Mouse (Mus musculus) lung, postnatal 14 days (tissue): ENCODE measurements around the gene Pbx3.

Experiments used
- DNase-seq: peaks from one replicate; pipeline ENCODE4 v3.0.0; 2021

The Pbx3 gene

GRCm38 (mm10) chr2:34219150-34219549, 153.8 kb downstream of the Pbx3 start:
- no peak for DNase-seq

GRCm38 (mm10) chr2:34217596-34217995, 155.3 kb downstream of the Pbx3 start:
- DNase-seq, result no peak

- no peak for DNase-seq
Observed at GRCm38 (mm10) chr2:34215496-34215895, 157.4 kb downstream of the Pbx3 start.

GRCm38 (mm10) chr2:34212418-34212817, 160.5 kb downstream of the Pbx3 start:
- DNase-seq, result no peak

GRCm38 (mm10) chr2:34204797-34205196, 168.1 kb downstream of the Pbx3 start:
- DNase-seq, result no peak

GRCm38 (mm10) chr2:34204325-34204724, 168.6 kb downstream of the Pbx3 start:
- DNase-seq, result no peak

- DNase-seq, result peak; percentile 4
Observed at GRCm38 (mm10) chr2:34193870-34194820, 178.8 kb downstream of the Pbx3 start.

- no peak for DNase-seq
Observed at GRCm38 (mm10) chr2:34193276-34193675, 179.7 kb downstream of the Pbx3 start.

- DNase-seq, result no peak
Observed at GRCm38 (mm10) chr2:34187366-34187765, 185.6 kb downstream of the Pbx3 start.

GRCm38 (mm10) chr2:34181600-34181999, 191.3 kb downstream of the Pbx3 start:
- no peak for DNase-seq

- DNase-seq, result no peak
Observed at GRCm38 (mm10) chr2:34179299-34179698, 193.6 kb downstream of the Pbx3 start.

GRCm38 (mm10) chr2:34178653-34179052, 194.3 kb downstream of the Pbx3 start:
- no peak for DNase-seq

GRCm38 (mm10) chr2:34170424-34170823, 202.5 kb downstream of the Pbx3 start:
- DNase-seq, result no peak

GRCm38 (mm10) chr2:34169626-34170025, 203.3 kb downstream of the Pbx3 start:
- no peak for DNase-seq

GRCm38 (mm10) chr2:34168191-34168590, 204.8 kb downstream of the Pbx3 start:
- DNase-seq, result no peak

GRCm38 (mm10) chr2:34162484-34162883, 210.5 kb downstream of the Pbx3 start:
- no peak for DNase-seq

- no peak for DNase-seq
Observed at GRCm38 (mm10) chr2:34157746-34158145, 215.2 kb downstream of the Pbx3 start.

GRCm38 (mm10) chr2:34154833-34155232, 218.1 kb downstream of the Pbx3 start:
- no peak for DNase-seq

- DNase-seq, result no peak
Observed at GRCm38 (mm10) chr2:34153336-34153735, 219.6 kb downstream of the Pbx3 start.

- DNase-seq, result no peak
Observed at GRCm38 (mm10) chr2:34150560-34150959, 222.4 kb downstream of the Pbx3 start.

- no peak for DNase-seq
Observed at GRCm38 (mm10) chr2:34148214-34148613, 224.7 kb downstream of the Pbx3 start.

GRCm38 (mm10) chr2:34147476-34147875, 225.5 kb downstream of the Pbx3 start:
- no peak for DNase-seq

- no peak for DNase-seq
Observed at GRCm38 (mm10) chr2:34147036-34147435, 225.9 kb downstream of the Pbx3 start.

GRCm38 (mm10) chr2:34146431-34146830, 226.5 kb downstream of the Pbx3 start:
- DNase-seq, result no peak
